Mouse (Mus musculus): ENCODE results near the gene Pole2. TPM values are rescaled to one million over a fixed set of nuclear protein-coding genes. Genes with fewer than 3 reads are reported as not detected.
"Not testable (repeated sequence)": the region's sequence is repeated elsewhere in the genome, so short reads cannot be mapped to it uniquely, and the experiment has no call there.

Gene Pole2
- total and polyA plus RNA-seq, 2 experiments from 2014 or later, result 2.6 to 5.0 TPM

DNA sequence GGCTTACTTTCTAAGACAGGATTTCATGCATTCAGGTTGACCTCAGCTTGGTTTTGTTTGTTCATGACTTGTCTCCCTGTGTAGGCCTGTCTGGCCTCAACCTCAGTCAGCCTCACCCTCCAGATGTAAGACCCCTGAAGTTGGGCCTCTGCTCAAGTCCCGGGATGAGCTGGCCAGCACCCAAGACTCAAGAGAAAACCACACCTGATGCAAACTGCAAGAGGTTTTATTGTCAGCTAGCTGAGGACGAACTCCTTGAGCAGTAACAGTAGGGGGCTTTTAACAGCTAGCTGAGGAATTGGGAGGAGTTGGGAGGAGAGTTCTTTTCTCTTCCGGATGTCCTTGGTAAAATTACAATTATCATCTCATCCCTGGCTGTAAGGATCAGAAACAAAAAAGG, 50.5 kb downstream of the Pole2 start:
- H3K4me3 ChIP-seq (ENCODE audit: low read depth, low read length), result no peak overlapping the region

DNA sequence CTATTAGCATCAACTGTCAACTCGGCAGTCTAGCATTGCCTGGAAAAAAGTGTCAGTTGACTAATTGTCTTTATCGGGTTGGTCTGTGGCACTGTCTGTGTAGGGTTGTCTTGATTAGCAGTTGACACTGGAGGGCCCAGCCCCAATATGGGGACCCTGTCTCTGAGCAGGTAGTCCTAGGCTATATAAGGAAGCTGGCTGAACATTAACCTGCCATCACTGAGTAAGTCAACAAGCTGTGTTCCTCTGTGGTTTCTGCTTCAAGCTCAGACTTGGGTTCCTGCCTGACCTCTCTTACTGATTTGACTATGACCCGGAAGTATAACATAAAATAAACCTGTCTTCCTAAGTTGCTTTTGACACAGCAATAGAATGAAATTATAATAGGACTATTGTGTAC, 52.0 kb downstream of the Pole2 start:
- H3K9me3 ChIP-seq (ENCODE audit: low read length), result no peaks in the 10 kb centered on the region
- H3K9ac ChIP-seq, result no peak overlapping the region
- no peak overlapping the region for H3K4me3 ChIP-seq (ENCODE audit: low read depth, low read length)
- H3K27ac ChIP-seq (ENCODE audit: low read depth, low read length), result no peak overlapping the region
- DNase-seq, result no peak
- H3K4me2 ChIP-seq (ENCODE audit: low read depth), result no peak overlapping the region
- TF ChIP-seq CTCF (IDR thresholded peaks at IDR 0.05; ENCODE audit: low read depth), result no peak
- H3K27me3 ChIP-seq (ENCODE audit: insufficient read depth, low read length), result no peaks in the 10 kb centered on the region
- ATAC-seq, result no peak
- H3K36me3 ChIP-seq (ENCODE audit: insufficient read depth), result no peaks in the 10 kb centered on the region
- H3K4me1 ChIP-seq (ENCODE audit: insufficient read depth), result no peaks in the 10 kb centered on the region
- 95% methylated on average over 3 of the region's 3 CpGs for WGBS

More for the DNA sequence above, 50.5 kb downstream of the Pole2 start:
- Histone ChIP-seq H3K9me3 (ENCODE audit: low read length) (no peaks in the 10 kb centered on the region), H3K4me2 (ENCODE audit: low read depth) (no peak overlapping the region), H3K36me3 (ENCODE audit: insufficient read depth) (0 out of 2 replicates have a peak, but pooled peaks cover 2% of the 10 kb centered on the region), H3K4me1 (ENCODE audit: insufficient read depth) (no peaks in the 10 kb centered on the region), H3K27ac (ENCODE audit: low read depth, low read length) (no peak overlapping the region), H3K27me3 (ENCODE audit: insufficient read depth, low read length) (no peaks in the 10 kb centered on the region), H3K9ac (no peak overlapping the region)
- 70% methylated on average over 3 of the region's 3 CpGs for WGBS
- no peak for TF ChIP-seq CTCF (IDR thresholded peaks at IDR 0.05; ENCODE audit: low read depth)
- ATAC-seq (no peak), DNase-seq (no peak)

DNA sequence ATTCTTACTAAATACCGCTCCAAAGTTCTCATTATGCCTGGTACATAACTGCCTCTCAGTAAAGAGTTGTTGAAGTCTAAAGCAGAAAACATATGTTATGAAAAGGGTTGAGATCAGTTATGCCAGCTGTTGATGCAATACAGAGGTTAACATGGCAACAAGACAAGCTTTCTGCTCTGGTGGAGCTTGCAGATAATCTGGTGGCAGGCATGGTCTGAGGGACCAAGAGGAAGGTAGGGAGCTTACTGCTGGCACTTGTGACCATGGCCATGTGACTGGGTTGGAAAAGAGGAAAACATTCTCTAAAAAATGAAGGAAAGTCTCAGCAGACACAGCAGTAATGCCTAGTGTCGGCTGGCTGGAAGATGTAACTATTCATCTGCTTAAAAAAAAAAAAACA, 56.7 kb downstream of the Pole2 start:
- H3K36me3 ChIP-seq (ENCODE audit: insufficient read depth), result no peaks in the 10 kb centered on the region
- TF ChIP-seq CTCF (IDR thresholded peaks at IDR 0.05; ENCODE audit: low read depth), result no peak
- 0 out of 2 replicates have a peak, but pooled peaks cover 5% of the 10 kb centered on the region for H3K4me1 ChIP-seq (ENCODE audit: insufficient read depth)
- H3K4me2 ChIP-seq (ENCODE audit: low read depth), result no peak overlapping the region
- 93% methylated on average over 2 of the region's 2 CpGs for WGBS
- DNase-seq, result no peak
- no peak overlapping the region for H3K4me3 ChIP-seq (ENCODE audit: low read depth, low read length)
- ATAC-seq, result no peak
- no peaks in the 10 kb centered on the region for H3K27me3 ChIP-seq (ENCODE audit: insufficient read depth, low read length)
- no peak overlapping the region for H3K9ac ChIP-seq
- H3K27ac ChIP-seq (ENCODE audit: low read depth, low read length), result no peak overlapping the region
- H3K9me3 ChIP-seq (ENCODE audit: low read length), result no peaks in the 10 kb centered on the region

DNA sequence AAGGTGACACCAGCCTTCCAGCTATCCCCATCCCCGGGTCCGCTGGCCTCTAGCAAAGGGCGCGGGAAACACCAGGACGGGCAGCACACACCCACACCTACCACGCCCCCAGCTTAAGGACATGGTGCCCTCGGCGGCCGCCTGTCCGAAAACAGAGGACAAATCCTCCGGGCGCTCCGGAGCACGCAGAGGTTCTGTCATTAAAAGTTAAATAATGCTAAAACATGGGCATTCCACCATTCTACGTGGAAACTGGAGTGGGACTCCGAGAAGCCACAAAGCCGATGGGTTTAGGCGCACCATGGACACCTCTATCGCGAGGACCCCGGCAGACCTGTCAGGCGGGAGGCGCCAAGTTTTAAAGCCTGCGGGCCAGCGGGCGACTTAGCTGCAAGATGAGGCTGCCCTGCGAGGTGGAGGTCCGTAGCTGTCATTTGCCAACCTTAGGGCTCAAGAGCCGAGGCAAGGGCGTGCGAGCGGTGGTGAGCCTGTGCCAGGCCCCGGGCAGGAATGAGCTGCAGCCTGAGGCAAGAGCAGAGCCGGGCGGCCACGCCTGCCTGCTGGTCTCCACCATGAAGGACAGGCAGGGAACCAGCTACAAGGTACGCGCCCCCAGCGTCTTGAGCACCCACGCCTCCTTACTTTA, 59.4 kb downstream of the Pole2 start, which contains the start of gene Lrr1:
TSS of gene Lrr1 (plus strand) at position 354 of the 646 bp plus-strand sequence.
- Histone ChIP-seq H3K4me1 (ENCODE audit: insufficient read depth) (0 out of 2 replicates have a peak, but pooled peaks cover 5% of the 10 kb centered on the region), H3K9me3 (ENCODE audit: low read length) (no peaks in the 10 kb centered on the region), H3K27me3 (ENCODE audit: insufficient read depth, low read length) (no peaks in the 10 kb centered on the region), H3K36me3 (ENCODE audit: insufficient read depth) (no peaks in the 10 kb centered on the region), H3K4me3 (ENCODE audit: low read depth, low read length) (peak within 1 kb of the TSS; percentile 69), H3K4me2 (ENCODE audit: low read depth) (peak within 1 kb of the TSS; percentile 94), H3K9ac (peak within 1 kb of the TSS; percentile 79), H3K27ac (ENCODE audit: low read depth, low read length) (peak within 1 kb of the TSS; percentile 50; the same call in 1 of the 2 replicates)
- 0 out of 2 replicates have a peak, but pooled peaks have one; percentile 1 for TF ChIP-seq CTCF (IDR thresholded peaks at IDR 0.05; ENCODE audit: low read depth)
- DNase-seq (peak; percentile 92), ATAC-seq (peak; percentile 93)
- under 1% methylated on average over 40 of the region's 40 CpGs for WGBS

DNA sequence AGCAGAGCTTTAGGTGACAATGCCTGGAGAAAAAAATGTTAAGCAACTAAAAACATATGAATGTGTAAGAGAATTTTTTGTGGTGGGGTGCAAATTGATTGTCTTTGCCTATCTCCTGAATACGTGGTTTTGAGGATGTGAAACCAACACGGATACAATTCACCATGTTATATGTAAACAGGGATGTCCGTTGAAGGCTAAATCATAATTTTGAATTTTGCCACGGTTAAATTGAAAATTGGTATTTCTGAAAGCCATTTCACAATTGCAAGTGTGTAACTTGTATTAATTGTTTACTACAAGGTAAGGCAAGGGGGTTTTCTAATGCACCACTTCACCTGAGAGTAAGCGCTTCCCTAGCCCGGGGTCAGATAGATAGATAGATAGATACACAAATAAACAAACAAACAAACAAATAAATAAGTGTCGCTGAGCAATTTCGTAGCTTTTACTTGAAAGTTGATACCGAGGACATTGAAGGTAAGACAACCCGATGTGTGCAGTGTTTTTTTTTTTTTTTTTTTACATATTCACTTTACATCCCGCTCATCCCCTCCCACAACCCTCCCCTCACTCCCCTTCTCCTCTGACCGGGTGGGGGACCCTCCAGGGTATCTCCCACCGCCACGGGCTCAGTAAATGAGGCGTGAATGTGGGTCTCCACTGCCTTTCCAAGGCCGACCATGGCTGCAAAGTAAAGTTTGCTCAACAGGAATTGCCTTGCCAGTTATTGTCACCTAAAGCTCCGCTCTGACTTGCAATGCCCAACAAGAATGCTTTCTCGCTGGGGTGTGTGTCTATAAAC, 60.1 kb downstream of the Pole2 start:
- ATAC-seq (peak; percentile 23; the same call in 1 of the 2 replicates), DNase-seq (no peak)
- Histone ChIP-seq H3K4me1 (ENCODE audit: insufficient read depth) (0 out of 2 replicates have a peak, but pooled peaks cover 5% of the 10 kb centered on the region), H3K27ac (ENCODE audit: low read depth, low read length) (no peak overlapping the region), H3K36me3 (ENCODE audit: insufficient read depth) (no peaks in the 10 kb centered on the region), H3K9ac (peak overlapping the region; percentile 79), H3K9me3 (ENCODE audit: low read length) (no peaks in the 10 kb centered on the region), H3K4me3 (ENCODE audit: low read depth, low read length) (peak overlapping the region; percentile 69), H3K4me2 (ENCODE audit: low read depth) (peak overlapping the region; percentile 94), H3K27me3 (ENCODE audit: insufficient read depth, low read length) (no peaks in the 10 kb centered on the region)
- WGBS, result 7% methylated on average over 18 of the region's 18 CpGs
- TF ChIP-seq CTCF (IDR thresholded peaks at IDR 0.05; ENCODE audit: low read depth), result no peak

DNA sequence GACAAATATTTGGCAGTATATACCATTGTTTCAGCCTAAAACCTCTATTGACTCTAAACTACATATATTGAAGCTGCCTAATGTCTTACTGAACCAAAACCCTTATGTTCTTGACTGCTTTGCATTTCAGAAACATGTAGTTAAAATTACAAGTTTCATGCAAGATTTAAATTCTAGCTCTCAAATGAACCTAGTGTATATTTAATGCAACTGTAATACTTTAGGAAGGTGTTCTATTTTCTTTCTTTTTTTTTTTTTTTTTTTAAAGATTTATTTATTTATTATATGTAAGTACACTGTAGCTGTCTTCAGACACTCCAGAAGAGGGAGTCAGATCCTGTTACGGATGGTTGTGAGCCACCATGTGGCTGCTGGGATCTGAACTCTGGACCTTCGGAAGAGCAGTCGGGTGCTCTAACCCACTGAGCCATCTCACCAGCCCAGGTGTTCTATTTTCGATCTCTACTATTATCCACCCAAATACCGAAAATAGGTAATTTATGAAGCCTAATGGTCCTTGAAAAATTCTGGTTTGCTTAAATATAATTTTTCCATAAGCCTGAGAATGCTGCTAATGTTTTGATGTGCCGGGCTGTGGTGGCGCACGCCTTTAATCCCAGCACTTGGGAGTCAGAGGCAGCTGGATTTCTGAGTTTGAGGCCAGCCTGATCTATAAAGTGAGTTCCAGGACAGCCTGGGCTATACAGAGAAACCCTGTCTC, 61.0 kb downstream of the Pole2 start:
- WGBS, result 70% methylated on average over 8 of the region's 8 CpGs
- not testable (repeated sequence) for H3K27ac ChIP-seq (ENCODE audit: low read depth, low read length); ATAC-seq; H3K27me3 ChIP-seq (ENCODE audit: insufficient read depth, low read length); H3K4me3 ChIP-seq (ENCODE audit: low read depth, low read length); H3K4me2 ChIP-seq (ENCODE audit: low read depth); DNase-seq; H3K9ac ChIP-seq; H3K9me3 ChIP-seq (ENCODE audit: low read length); H3K4me1 ChIP-seq (ENCODE audit: insufficient read depth); H3K36me3 ChIP-seq (ENCODE audit: insufficient read depth)

Data from forebrain, postnatal 0 days (tissue).